Mouse (Mus musculus) neural tube, embryonic 15.5 days (tissue): ENCODE measurements around the gene Chst12. TPM values are rescaled to one million over a fixed set of nuclear protein-coding genes. Genes with fewer than 3 reads are reported as not detected.

Experiments
- polyA plus RNA-seq: library from polyadenylated mRNA; unstranded; fragments of >200 nt; fragmentation: Nextera tagmentation; extraction: Ambion mirVana; gene quantifications from 2 replicates; pipeline ENCODE4 v1.2.1, GENCODE M21; 2015

Gene Chst12
- polyA plus RNA-seq, 1 experiment from 2014 or later: 31.2 TPM

Other genes with a start within 250 kb of the Chst12 start
- gene Mad1l1, start 184.0 kb upstream of the Chst12 start, polyA plus RNA-seq: 29.6 and 34.3 TPM in 2 replicates
- gene Nudt1, start 183.9 kb upstream of the Chst12 start, polyA plus RNA-seq: 29.3 and 35.7 TPM in 2 replicates
- 20.8 and 22.3 TPM in 2 replicates for gene Mrm2, start 173.7 kb upstream of the Chst12 start, polyA plus RNA-seq
- 30.0 and 36.7 TPM in 2 replicates for gene Snx8, start 116.3 kb upstream of the Chst12 start, polyA plus RNA-seq
- 80.0 and 93.1 TPM in 2 replicates for gene Eif3b, start 86.2 kb upstream of the Chst12 start, polyA plus RNA-seq
- gene Gm4869, start 59.9 kb upstream of the Chst12 start, polyA plus RNA-seq: not detected in 2 replicates
- gene Grifin, start 59.5 kb downstream of the Chst12 start, polyA plus RNA-seq: 1.6 TPM in 1 of 2 replicates, not detected in the other
- 16.7 and 19.4 TPM in 2 replicates for gene Lfng, start 101.8 kb downstream of the Chst12 start, polyA plus RNA-seq
- 58.8 and 63.9 TPM in 2 replicates for gene Ttyh3, start 143.5 kb downstream of the Chst12 start, polyA plus RNA-seq
- gene Iqce, start 196.8 kb downstream of the Chst12 start, polyA plus RNA-seq: 25.5 and 26.2 TPM in 2 replicates
- 25.9 and 26.9 TPM in 2 replicates for gene Brat1, start 199.5 kb downstream of the Chst12 start, polyA plus RNA-seq
- gene Amz1, start 218.6 kb downstream of the Chst12 start, polyA plus RNA-seq: 3.5 and 3.8 TPM in 2 replicates